26 mouse cellular contexts compared by ENCODE assay signal in genomic region chr1:193572827-193573226, GRCm38 (mm10).
"Had no signal": no experiment of that assay in that cellular context is flagged by ENCODE, and none has a peak within 500 bp of the region (broad histone marks: within the 10 kb centered on the region; RNA-seq: fewer than 3 reads in every experiment).

No protein-coding gene starts in this region.

- DNase-seq: cerebellum, adult 2 months; cerebellum, adult 8-10 months; cerebellum, adult 9-10 months; cerebellum, adult 9-11 months; embryo, embryonic 11 days; forebrain, postnatal 0 days; gastrocnemius, adult 2 months; gastrocnemius, postnatal 10 days; gastrocnemius, postnatal 14 days; gastrocnemius, postnatal 25 days; gastrocnemius, postnatal 36 days; heart, adult 18-20 months; heart, adult 2 months had no signal

- H3K27ac ChIP-seq: embryonic facial prominence, embryonic 10.5 days; embryonic facial prominence, embryonic 12.5 days; embryonic facial prominence, embryonic 13.5 days; embryonic facial prominence, embryonic 15.5 days; forebrain, embryonic 10.5 days; forebrain, embryonic 12.5 days; forebrain, embryonic 13.5 days; forebrain, embryonic 15.5 days; gastrocnemius, adult 2 months; heart, adult 2 months; heart, embryonic 10.5 days had no signal

- H3K4me2 ChIP-seq: embryonic facial prominence, embryonic 12.5 days; embryonic facial prominence, embryonic 13.5 days; embryonic facial prominence, embryonic 15.5 days; forebrain, embryonic 12.5 days; forebrain, embryonic 13.5 days; forebrain, embryonic 15.5 days; heart, embryonic 11.5 days had no signal

- H3K4me3 ChIP-seq: embryonic facial prominence, embryonic 10.5 days; embryonic facial prominence, embryonic 12.5 days; embryonic facial prominence, embryonic 13.5 days; embryonic facial prominence, embryonic 15.5 days; erythroblast, embryonic 14.5 days; forebrain, embryonic 10.5 days; forebrain, embryonic 12.5 days; forebrain, embryonic 13.5 days; forebrain, embryonic 15.5 days; gastrocnemius, adult 2 months; heart, adult 2 months; heart, embryonic 10.5 days had no signal

- H3K9me3 ChIP-seq: embryonic facial prominence, embryonic 10.5 days; embryonic facial prominence, embryonic 12.5 days; embryonic facial prominence, embryonic 13.5 days; embryonic facial prominence, embryonic 15.5 days; forebrain, embryonic 10.5 days; forebrain, embryonic 12.5 days; forebrain, embryonic 13.5 days; forebrain, embryonic 15.5 days; heart, embryonic 10.5 days had no signal

- H3K9ac ChIP-seq: embryonic facial prominence, embryonic 12.5 days; embryonic facial prominence, embryonic 13.5 days; embryonic facial prominence, embryonic 15.5 days; forebrain, embryonic 12.5 days; forebrain, embryonic 13.5 days; forebrain, embryonic 15.5 days; forebrain, postnatal 0 days had no signal

- H3K27me3 ChIP-seq: embryonic facial prominence, embryonic 13.5 days; embryonic facial prominence, embryonic 15.5 days; forebrain, embryonic 15.5 days had no signal

- ATAC-seq: forebrain, embryonic 13.5 days; forebrain, embryonic 14.5 days; forebrain, embryonic 15.5 days; forebrain, embryonic 16.5 days; forebrain, postnatal 0 days had no signal

- H3K36me3 ChIP-seq: embryonic facial prominence, embryonic 10.5 days; embryonic facial prominence, embryonic 12.5 days; embryonic facial prominence, embryonic 13.5 days; embryonic facial prominence, embryonic 15.5 days; forebrain, embryonic 10.5 days; forebrain, embryonic 12.5 days; forebrain, embryonic 15.5 days; heart, embryonic 10.5 days had no signal
